Comparison of ENCODE assay signal across 17 mouse cellular contexts in the genomic region with DNA sequence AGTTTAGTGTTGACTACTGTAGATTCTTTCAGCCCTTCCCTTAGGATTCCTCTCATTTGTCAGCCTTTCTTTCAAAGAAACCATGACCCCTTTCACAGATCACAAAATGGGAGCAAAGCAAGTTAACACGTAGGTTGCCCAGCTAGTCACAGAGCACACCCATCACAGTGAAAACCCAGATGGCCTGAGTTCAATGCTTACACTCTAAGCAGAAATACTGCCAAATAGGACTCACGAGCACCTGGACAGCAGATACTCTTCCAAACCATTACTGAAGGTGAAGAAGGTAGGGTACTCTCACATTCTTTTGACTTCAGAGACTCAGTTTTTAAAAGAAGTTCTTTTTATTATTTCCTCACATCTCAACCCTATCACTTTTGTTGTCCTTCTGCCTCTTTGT. TPM values are rescaled to one million over a fixed set of nuclear protein-coding genes. Genes with fewer than 3 reads are reported as not detected.
A peak's percentile ranks its signal among the peaks of the same experiment; 100 is the strongest.
DNase-seq lines count a peak whose midpoint lies in the region; TF ChIP-seq lines count a peak whose summit lies in the region.
"Had no signal": no experiment of that assay in that cellular context is flagged by ENCODE, and none has a peak within 500 bp of the region (broad histone marks: within the 10 kb centered on the region; RNA-seq: fewer than 3 reads in every experiment).

No protein-coding gene starts in this region.

- H3K4me3 ChIP-seq in layer of hippocampus, adult 2 months: no peak overlapping the region

- DNase-seq in cerebellum, adult 9-10 months: peak; percentile 46
- DNase-seq in cerebellum, postnatal 36 days: no peak
- DNase-seq in cerebellum, adult 9-11 months: peak; percentile 26
- DNase-seq in cerebellum, adult 8-10 months: no peak
- no peak for DNase-seq in layer of hippocampus, adult 2 months (ENCODE audit: low spot score in 2 of 2)
- no peak for DNase-seq in layer of hippocampus, adult 11-12 months (ENCODE audit: low spot score)
- DNase-seq in brain, adult 2 months (ENCODE audit: low read depth, low spot score): peak; percentile 66
- DNase-seq in right cerebral cortex, postnatal 25 days: no peak
- DNase-seq: adrenal gland, adult 2 months; adrenal gland, adult 8-10 months; adrenal gland, postnatal 10 days; adrenal gland, postnatal 14 days; adrenal gland, postnatal 25 days; adrenal gland, postnatal 36 days; B cell, adult 2 months; cerebellum, adult 11 months; cerebellum, adult 11-12 months had no signal

- H3K27ac ChIP-seq in layer of hippocampus, adult 2 months: 0 out of 2 replicates have a peak overlapping the region, but pooled peaks have one; percentile 5

- TF ChIP-seq CTCF in layer of hippocampus, adult 2 months (conservative IDR thresholded peaks at IDR 0.05): no peak

RNA-seq across cellular contexts. Expression of a gene that starts 40.2 kb away (rescaled TPM):
- total RNA-seq in layer of hippocampus, adult 2 months (2021): 1 to 10 TPM; 2.7 to 3.5 TPM

Comparison
In these comparisons a context has a peak if more than half of its experiments do, and no peak if none do; other contexts are left out.
1. DNase-seq: peak in cerebellum, adult 9-10 months (single experiment), cerebellum, adult 9-11 months (single experiment) and brain, adult 2 months (single experiment); none in cerebellum, postnatal 36 days (0 of 2), cerebellum, adult 8-10 months (single experiment), layer of hippocampus, adult 2 months (0 of 2), layer of hippocampus, adult 11-12 months (single experiment) and right cerebral cortex, postnatal 25 days (single experiment).